Mouse (Mus musculus): Measurements from ENCODE around the gene Rrp9.

DNA sequence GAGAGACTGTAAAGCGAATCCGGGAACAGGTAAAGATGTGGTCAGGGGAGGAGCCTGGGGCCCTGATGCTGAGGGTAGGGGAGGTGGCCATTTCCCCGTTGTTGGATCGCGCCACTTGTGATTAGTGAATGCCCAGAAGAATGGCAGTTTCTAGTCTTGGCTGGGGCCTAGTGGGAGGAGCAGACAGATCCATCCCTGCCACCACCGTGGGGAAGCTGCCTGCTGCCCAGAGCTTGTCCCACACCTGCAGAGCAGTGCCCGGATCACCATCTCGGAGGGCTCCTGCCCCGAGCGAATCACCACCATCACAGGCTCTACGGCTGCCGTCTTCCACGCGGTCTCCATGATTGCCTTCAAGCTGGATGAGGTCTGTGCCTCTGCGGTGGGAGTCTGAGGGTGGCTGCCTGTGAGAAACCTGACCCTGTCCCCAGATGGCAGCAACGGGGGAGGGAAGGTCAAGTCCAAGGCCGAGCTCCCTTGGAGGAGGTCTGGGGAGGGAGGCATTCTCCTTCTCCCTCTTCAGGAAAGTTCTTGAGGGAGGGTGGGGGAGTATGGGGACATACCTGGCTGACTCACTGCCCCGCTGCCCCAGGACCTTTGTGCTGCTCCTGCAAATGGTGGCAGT, 15.2 kb upstream of the Rrp9 start:
- TF ChIP-seq POLR2A (IDR thresholded peaks at IDR 0.05; ENCODE audit: low read depth, low read length) (no peak), MAZ (IDR thresholded peaks at IDR 0.05; ENCODE audit: low read depth, low read length) (no peak), POLR2AphosphoS2 (IDR thresholded peaks at IDR 0.05; ENCODE audit: low read depth, low read length) (no peak), CTCF (conservative IDR thresholded peaks at IDR 0.05 in 1 of 2, IDR thresholded peaks at IDR 0.05 in 1 of 2; ENCODE audit: low read depth in 2 of 2, low read length in 2 of 2) (no peak), CHD2 (IDR thresholded peaks at IDR 0.05; ENCODE audit: low read length) (no peak)

Data from CH12.LX (cell line).